Mouse (Mus musculus) limb, embryonic 13.5 days (tissue): ENCODE results near the gene Tyw3. TPM values are rescaled to one million over a fixed set of nuclear protein-coding genes. Genes with fewer than 3 reads are reported as not detected.
A peak's percentile ranks its signal among the peaks of the same experiment; 100 is the strongest.
"Not testable (repeated sequence)": the region's sequence is repeated elsewhere in the genome, so short reads cannot be mapped to it uniquely, and the experiment has no call there.

Source experiments
- ATAC-seq: fragments of 200-750 bp; cut with Nextera tagmentation; 2 replicates; pipeline ENCODE4 v1.8.0; 2017; ENCODE audit warnings: low read depth, moderate number of reproducible peaks, moderate TSS enrichment; ENCODE audit not compliant: low FRiP score
- H3K27ac ChIP-seq: fragments of 300-500 bp; sonication (generic); 2 replicates; pipeline ENCODE4 v1.5.1; 2015; ENCODE audit warnings: inconsistent platforms, mild to moderate bottlenecking, moderate library complexity
- H3K27me3 ChIP-seq: fragments of 300-500 bp; sonication (generic); 2 replicates; pipeline ENCODE4 v1.6.1; 2015; ENCODE audit warnings: mild to moderate bottlenecking, inconsistent platforms
- H3K36me3 ChIP-seq: fragments of 300-500 bp; sonication (generic); 2 replicates; pipeline ENCODE4 v1.6.1; 2015; ENCODE audit warnings: inconsistent platforms, mild to moderate bottlenecking, moderate library complexity
- H3K4me1 ChIP-seq: fragments of 300-500 bp; sonication (generic); 2 replicates; pipeline ENCODE4 v1.6.1; 2015; ENCODE audit warnings: inconsistent platforms
- H3K4me2 ChIP-seq: fragments of 300-500 bp; sonication (generic); replicated peaks from 2 replicates; pipeline ENCODE4 v1.6.1; 2015; ENCODE audit warnings: inconsistent platforms, mild to moderate bottlenecking, moderate library complexity
- H3K4me3 ChIP-seq: fragments of 300-500 bp; sonication (generic); 2 replicates; pipeline ENCODE4 v1.5.1; 2015; ENCODE audit warnings: moderate library complexity, mild to moderate bottlenecking, inconsistent platforms
- H3K9ac ChIP-seq: fragments of 300-500 bp; sonication (generic); 2 replicates; pipeline ENCODE4 v1.6.1; 2015; ENCODE audit warnings: mild to moderate bottlenecking, inconsistent platforms
- H3K9me3 ChIP-seq: fragments of 300-500 bp; sonication (generic); 2 replicates; pipeline ENCODE4 v1.6.1; 2016; ENCODE audit warnings: inconsistent platforms
- WGBS: fragments of 180-500 bp; shearing (Covaris S2); methylation state at CpG from one replicate; pipeline ENCODE4 v1.1.7; 2015; 5-methylcytosine and 5-hydroxymethylcytosine counted together
- polyA plus RNA-seq: library from polyadenylated mRNA; unstranded; fragments of >200 nt; fragmentation: Nextera tagmentation; extraction: Ambion mirVana; gene quantifications from 2 replicates; pipeline ENCODE4 v1.2.1, GENCODE M21; 2015

Gene Tyw3
- 15.9 and 21.8 TPM in 2 replicates for polyA plus RNA-seq

DNA sequence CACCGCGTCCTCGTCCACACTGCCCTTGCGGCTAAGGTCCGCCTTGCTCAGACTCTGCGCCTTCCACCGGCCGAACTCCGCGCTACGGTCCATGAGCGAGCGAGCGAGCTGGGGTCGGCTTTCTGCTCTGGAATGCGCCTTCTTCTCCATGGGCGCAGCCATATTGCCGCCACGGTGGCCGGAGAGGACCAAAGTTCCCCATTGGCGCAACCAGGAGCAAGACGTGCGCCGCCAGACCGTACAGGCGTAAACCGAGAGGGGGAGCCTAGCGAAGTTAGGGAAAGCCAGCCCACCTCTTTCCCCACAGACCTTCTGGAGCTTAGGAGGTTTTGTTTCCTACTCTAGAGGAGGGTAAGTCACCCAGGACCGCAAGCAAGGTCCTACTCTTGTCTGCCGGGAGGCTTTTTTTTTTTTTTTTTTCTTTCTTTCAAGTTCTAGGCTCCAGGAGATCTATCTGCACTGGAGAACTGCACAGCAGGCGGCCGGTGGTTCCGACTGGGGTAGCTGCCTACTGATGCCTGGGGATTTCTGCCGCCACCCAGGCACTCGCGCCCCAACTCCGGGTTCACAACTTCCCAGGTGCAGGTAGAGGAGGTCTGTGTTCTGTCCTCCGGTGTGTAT is at the start of gene Tyw3:
Tyw3 (minus strand) TSS at position 171 of the 621 bp plus-strand sequence.
- Histone ChIP-seq H3K4me3 (peak within 1 kb of the TSS; percentile 84), H3K4me1 (peaks cover 11% of the 10 kb centered on the region), H3K36me3 (peaks cover 24% of the 10 kb centered on the region), H3K27me3 (no peaks in the 10 kb centered on the region), H3K4me2 (peak within 1 kb of the TSS; percentile 73), H3K27ac (peak within 1 kb of the TSS; percentile 96), H3K9me3 (no peaks in the 10 kb centered on the region), H3K9ac (peak within 1 kb of the TSS; percentile 88)
- under 1% methylated on average over 38 of the region's 38 CpGs for WGBS
- ATAC-seq, result peak; percentile 96

DNA sequence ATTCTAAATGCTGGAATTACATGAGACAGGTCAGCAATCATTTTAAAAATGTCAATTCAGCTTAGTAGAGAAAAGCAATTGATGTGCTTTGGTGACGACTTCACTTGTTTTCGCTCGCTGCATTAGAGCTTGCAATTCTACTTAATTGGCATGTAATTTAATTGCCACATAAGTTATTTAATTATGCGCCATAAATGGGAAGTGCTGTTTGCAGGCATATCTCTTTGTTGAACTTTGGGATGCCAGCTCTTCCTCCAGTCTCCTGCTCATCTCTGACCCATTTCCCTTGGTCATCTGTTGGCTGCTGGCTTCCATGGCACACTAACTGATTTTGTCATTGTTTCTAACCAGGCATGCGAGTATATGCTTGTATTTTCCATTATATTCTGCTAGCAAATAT is 36.2 kb upstream of the Tyw3 start:
- Histone ChIP-seq H3K36me3 (no peaks in the 10 kb centered on the region), H3K9ac (no peak overlapping the region), H3K4me1 (no peaks in the 10 kb centered on the region), H3K27ac (no peak overlapping the region), H3K4me2 (no peak overlapping the region), H3K27me3 (no peaks in the 10 kb centered on the region), H3K4me3 (no peak overlapping the region), H3K9me3 (no peaks in the 10 kb centered on the region)
- WGBS, result 77% methylated on average over 5 of the region's 5 CpGs
- no peak for ATAC-seq

DNA sequence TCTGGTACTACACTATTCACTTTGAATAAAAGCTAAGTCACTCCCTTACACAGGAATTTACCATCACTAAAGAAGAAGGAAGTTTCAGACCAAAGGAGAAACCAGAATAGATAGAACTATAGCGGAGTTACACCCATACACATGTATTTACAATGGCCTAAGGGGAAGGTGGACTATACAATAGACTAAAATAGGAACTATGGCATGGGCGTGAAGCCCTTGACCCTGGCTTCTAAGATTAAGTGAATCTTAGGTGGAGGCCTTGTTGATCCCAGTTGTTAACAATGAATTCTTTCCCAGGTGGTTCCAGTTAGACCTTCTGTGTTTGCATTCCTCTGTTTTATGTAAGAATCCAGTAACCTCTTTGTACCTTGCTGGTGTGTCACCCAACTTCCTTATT is 34.4 kb upstream of the Tyw3 start:
- H3K4me1 ChIP-seq, H3K36me3 ChIP-seq, H3K27ac ChIP-seq, H3K4me2 ChIP-seq, ATAC-seq, H3K27me3 ChIP-seq, H3K9me3 ChIP-seq, H3K4me3 ChIP-seq, H3K9ac ChIP-seq: not testable (repeated sequence)
- WGBS, result 83% methylated on average over 2 of the region's 2 CpGs

DNA sequence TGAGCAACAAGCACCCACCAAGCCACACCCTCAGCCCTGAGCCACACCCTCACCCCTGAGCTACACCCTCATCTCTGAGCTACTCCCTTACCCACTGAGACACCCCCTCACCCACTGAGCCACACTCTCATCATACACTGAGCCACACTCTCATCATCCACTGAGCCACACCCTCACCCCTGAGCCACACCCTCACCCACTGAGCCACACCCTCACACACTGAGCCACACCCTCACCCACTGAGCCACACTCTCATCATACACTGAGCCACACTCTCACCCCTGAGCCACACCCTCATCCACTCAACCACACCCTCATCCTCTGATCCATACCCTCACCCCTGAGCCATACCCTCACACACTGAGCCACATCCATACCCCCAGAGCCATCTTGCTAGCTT is 31.4 kb upstream of the Tyw3 start:
- H3K27me3 ChIP-seq, result no peaks in the 10 kb centered on the region
- ATAC-seq, result peak; percentile 57
- no peaks in the 10 kb centered on the region for H3K9me3 ChIP-seq
- no peak overlapping the region for H3K9ac ChIP-seq
- H3K4me3 ChIP-seq, result no peak overlapping the region
- H3K4me1 ChIP-seq, result no peaks in the 10 kb centered on the region
- H3K36me3 ChIP-seq, result no peaks in the 10 kb centered on the region
- no peak overlapping the region for H3K27ac ChIP-seq
- H3K4me2 ChIP-seq, result no peak overlapping the region

DNA sequence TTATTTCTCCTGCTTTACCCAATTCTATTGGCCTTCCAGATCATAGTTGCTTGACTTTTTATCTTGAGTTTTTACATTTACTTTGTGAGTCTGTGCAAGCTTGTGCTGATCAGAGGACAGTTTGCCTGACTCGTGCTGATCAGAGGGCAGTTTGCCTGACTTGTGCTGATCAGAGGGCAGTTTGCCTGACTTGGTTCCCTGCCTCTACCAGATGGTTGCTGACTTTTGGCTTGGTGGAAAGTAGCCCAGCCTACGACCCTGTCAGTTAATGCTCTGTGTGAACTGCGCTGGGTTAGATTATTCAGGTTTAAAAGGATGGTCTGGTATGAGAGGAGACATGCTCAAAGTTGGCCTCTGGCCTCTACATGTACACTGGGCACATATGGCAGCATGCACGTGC is 19.2 kb upstream of the Tyw3 start:
- Histone ChIP-seq H3K4me2 (no peak overlapping the region), H3K27me3 (no peaks in the 10 kb centered on the region), H3K36me3 (peaks cover 38% of the 10 kb centered on the region), H3K4me1 (no peaks in the 10 kb centered on the region), H3K9ac (no peak overlapping the region), H3K9me3 (no peaks in the 10 kb centered on the region), H3K4me3 (no peak overlapping the region), H3K27ac (no peak overlapping the region)
- ATAC-seq, result no peak
- WGBS, result 86% methylated on average over 4 of the region's 4 CpGs

DNA sequence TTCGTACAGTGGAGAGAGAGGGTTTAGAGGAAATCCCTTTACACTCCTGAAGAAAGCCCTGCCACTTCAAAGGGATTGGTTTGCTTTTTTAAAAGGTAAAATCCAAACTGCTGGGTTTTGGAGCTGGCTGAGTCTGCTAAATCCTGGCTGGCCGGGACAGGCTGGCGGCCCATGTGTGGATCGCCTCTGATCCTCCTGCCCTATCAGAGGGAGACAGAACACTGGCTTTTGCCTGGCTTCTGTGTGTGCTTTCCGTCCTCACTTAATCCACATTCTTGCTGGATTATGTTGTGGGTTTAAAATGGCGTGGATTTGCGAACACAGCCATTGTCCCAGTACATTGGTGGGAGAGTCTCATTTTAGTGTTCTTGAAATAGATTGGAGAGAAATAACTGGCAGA is 18.4 kb upstream of the Tyw3 start:
- 84% methylated on average over 7 of the region's 7 CpGs for WGBS
- no peak overlapping the region for H3K4me3 ChIP-seq
- no peak overlapping the region for H3K4me2 ChIP-seq
- no peak for ATAC-seq
- H3K4me1 ChIP-seq, result no peaks in the 10 kb centered on the region
- H3K36me3 ChIP-seq, result peaks cover 40% of the 10 kb centered on the region
- H3K9me3 ChIP-seq, result no peaks in the 10 kb centered on the region
- H3K27ac ChIP-seq, result no peak overlapping the region
- H3K27me3 ChIP-seq, result no peaks in the 10 kb centered on the region
- H3K9ac ChIP-seq, result no peak overlapping the region

DNA sequence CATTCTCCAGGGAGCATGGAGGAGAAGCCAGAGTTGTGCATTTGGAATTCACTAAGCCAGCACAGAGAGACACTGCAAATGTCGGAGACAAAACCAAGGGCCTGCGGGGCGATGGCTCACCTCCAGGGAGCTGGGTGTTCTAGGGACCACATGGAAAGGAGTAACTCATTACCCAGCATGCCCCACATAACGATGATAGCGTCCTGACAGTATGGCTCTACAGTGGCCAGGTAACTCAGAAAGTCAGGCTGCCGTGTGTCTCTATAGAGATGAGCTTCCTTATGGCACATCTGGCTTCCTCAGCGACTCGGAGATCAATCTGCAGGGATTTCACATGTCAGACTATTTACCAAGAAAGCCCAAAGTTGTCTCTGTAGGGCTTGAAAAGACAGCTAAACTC is 17.9 kb upstream of the Tyw3 start:
- ATAC-seq, result no peak
- H3K27ac ChIP-seq, result no peak overlapping the region
- H3K4me1 ChIP-seq, result no peaks in the 10 kb centered on the region
- no peak overlapping the region for H3K4me2 ChIP-seq
- 88% methylated on average over 8 of the region's 8 CpGs for WGBS
- no peak overlapping the region for H3K4me3 ChIP-seq
- H3K27me3 ChIP-seq, result no peaks in the 10 kb centered on the region
- no peak overlapping the region for H3K9ac ChIP-seq
- H3K36me3 ChIP-seq, result peaks cover 40% of the 10 kb centered on the region
- no peaks in the 10 kb centered on the region for H3K9me3 ChIP-seq

DNA sequence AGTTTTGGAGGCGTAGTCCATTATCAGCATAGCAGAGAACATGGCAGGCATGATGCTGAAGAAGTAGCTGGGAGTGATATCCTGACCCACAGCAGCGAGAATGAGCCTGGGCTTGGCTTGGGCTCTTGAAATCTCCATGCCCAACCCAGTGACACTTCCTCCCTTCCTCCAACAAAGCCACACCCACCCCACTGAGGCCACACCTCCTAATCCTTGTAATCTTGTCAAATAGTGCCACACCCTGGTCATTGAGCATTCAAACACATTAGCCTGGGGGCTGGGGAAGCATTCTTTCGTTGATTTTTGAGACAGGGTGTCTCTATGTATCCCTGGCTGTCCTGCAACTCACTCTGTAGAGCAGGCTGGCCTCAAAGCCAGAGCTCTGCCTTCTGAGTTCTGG is 15.0 kb upstream of the Tyw3 start:
- Histone ChIP-seq H3K9ac (no peak overlapping the region), H3K4me2 (no peak overlapping the region), H3K27ac (no peak overlapping the region), H3K4me3 (no peak overlapping the region), H3K36me3 (peaks cover 48% of the 10 kb centered on the region), H3K9me3 (no peaks in the 10 kb centered on the region), H3K4me1 (no peaks in the 10 kb centered on the region), H3K27me3 (no peaks in the 10 kb centered on the region)
- WGBS, result 86% methylated on average over 3 of the region's 3 CpGs
- no peak for ATAC-seq

DNA sequence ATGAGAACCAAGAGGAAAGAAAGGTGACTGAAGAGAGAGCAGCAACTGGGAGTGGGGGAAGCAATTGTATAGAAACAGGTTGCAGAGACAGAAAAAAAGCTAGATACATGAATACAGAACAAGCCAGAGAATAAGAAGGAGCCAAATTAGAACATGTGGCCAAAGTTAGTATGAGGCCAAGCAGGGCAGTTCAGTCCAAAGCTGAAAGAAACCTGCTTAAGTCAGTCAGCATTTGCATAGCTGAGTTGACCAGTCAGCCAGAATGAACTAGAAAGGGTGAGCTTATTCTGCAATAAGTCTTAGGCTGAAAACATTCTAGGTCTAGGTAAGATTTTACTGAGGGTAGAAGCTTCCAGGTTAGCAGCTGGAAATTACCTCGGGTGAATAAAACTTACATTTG is 11.0 kb upstream of the Tyw3 start:
- ATAC-seq, result no peak
- no peaks in the 10 kb centered on the region for H3K27me3 ChIP-seq
- no peak overlapping the region for H3K27ac ChIP-seq
- H3K9me3 ChIP-seq, result no peaks in the 10 kb centered on the region
- no peak overlapping the region for H3K9ac ChIP-seq
- no peak overlapping the region for H3K4me2 ChIP-seq
- no peaks in the 10 kb centered on the region for H3K4me1 ChIP-seq
- peaks cover 44% of the 10 kb centered on the region for H3K36me3 ChIP-seq
- no peak overlapping the region for H3K4me3 ChIP-seq
- 79% methylated on average over 1 of the region's 1 CpGs for WGBS

DNA sequence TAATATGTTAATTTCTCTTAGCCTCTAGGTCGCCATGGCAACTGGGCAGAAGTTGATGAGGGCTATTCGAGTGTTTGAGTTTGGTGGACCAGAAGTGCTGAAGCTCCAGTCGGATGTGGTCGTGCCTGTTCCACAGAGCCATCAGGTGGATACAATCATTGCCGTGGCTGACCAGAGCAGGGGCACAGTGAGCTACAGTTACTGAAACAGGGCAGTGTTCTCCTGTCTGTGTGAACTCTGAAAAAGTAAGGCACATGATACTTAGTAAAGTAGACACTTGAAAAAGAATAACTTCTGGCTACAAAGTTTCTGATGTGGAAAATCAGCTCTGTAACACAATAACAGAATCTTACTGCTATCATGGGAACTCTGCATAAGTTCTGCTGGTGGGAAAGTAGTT is 8.0 kb upstream of the Tyw3 start:
- Histone ChIP-seq H3K9ac (no peak overlapping the region), H3K27me3 (no peaks in the 10 kb centered on the region), H3K4me1 (no peaks in the 10 kb centered on the region), H3K4me3 (no peak overlapping the region), H3K36me3 (peaks cover 25% of the 10 kb centered on the region), H3K4me2 (no peak overlapping the region), H3K27ac (no peak overlapping the region), H3K9me3 (no peaks in the 10 kb centered on the region)
- no peak for ATAC-seq
- 80% methylated on average over 5 of the region's 5 CpGs for WGBS

DNA sequence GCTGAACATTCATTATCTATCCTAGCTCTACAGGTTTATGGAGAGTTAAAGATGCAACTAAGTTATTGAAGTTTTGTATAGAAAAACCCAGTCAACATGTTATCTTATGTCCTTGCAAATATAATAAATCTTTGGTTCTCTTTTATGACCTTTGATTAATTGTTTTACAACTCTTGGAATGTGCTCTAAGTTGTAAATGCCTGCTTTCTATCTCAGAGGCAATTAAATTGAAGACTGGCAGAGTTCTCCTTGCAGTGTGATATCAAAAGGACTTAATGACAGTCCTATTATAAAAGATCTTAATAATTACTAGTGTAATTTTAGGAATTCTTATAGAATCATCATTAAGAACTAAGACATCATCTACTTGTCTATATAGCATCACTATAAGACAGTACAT is 5.2 kb upstream of the Tyw3 start:
- H3K36me3 ChIP-seq, result peaks cover 16% of the 10 kb centered on the region
- no peak overlapping the region for H3K27ac ChIP-seq
- no peak overlapping the region for H3K4me3 ChIP-seq
- no peaks in the 10 kb centered on the region for H3K27me3 ChIP-seq
- no peak overlapping the region for H3K4me2 ChIP-seq
- no peaks in the 10 kb centered on the region for H3K9me3 ChIP-seq
- H3K4me1 ChIP-seq, result peaks cover 7% of the 10 kb centered on the region
- no peak for ATAC-seq
- H3K9ac ChIP-seq, result no peak overlapping the region

DNA sequence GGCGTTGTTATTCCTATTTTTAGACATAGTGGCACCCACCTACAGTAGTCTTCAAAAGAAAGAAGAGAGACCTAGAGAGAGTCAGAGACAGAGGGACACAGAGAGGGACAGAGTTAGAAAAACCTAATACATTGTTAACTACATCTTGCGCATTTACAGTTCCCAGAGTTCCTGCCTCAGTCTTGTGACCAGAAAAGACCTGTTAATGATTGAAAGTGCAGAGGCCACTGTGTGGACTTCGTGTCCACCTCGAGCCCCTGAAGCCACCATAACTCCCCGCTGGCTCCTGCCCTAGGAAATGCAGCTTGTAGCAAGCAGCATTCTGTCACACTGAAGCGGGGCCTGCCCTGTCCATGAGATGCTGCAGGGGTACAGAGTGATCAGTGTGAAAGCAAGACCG is 657 bp upstream of the Tyw3 start:
- Histone ChIP-seq H3K9ac (peak overlapping the region; percentile 88), H3K4me3 (peak overlapping the region; percentile 84), H3K36me3 (peaks cover 19% of the 10 kb centered on the region), H3K9me3 (no peaks in the 10 kb centered on the region), H3K4me2 (peak overlapping the region; percentile 73), H3K4me1 (peaks cover 11% of the 10 kb centered on the region), H3K27ac (peak overlapping the region; percentile 96; the same call in 1 of the 2 replicates), H3K27me3 (no peaks in the 10 kb centered on the region)
- 36% methylated on average over 7 of the region's 7 CpGs for WGBS
- ATAC-seq, result no peak

DNA sequence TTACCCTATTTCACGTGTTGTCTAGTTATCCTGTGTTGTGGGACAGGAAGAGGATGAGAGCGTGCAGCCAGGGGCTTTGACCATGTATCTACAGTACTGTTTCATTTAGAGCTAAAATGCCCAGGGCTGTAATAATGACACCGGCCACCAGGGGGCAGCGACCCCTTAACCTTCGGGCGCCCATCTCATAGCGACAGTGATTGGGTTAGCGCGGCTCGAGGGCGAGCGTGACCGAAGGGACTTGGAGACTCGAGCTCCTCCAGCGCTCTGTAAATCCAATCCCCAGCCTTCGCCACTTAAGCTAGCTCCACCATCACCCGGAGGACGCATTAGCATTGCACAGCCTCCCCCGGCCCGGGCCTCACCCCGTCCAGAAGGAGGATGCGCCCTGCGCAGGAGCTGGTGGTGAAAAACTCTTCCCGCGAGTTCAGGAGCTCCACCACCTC is 393 bp downstream of the Tyw3 start, which contains the start of gene Cryz:
Cryz (plus strand) TSS at position 224 of the 446 bp plus-strand sequence.
- Histone ChIP-seq H3K4me1 (peaks cover 11% of the 10 kb centered on the region), H3K4me3 (peak within 1 kb of the TSS; percentile 84), H3K36me3 (peaks cover 29% of the 10 kb centered on the region), H3K27me3 (no peaks in the 10 kb centered on the region), H3K4me2 (peak within 1 kb of the TSS; percentile 73), H3K9me3 (no peaks in the 10 kb centered on the region), H3K27ac (peak within 1 kb of the TSS; percentile 96), H3K9ac (peak within 1 kb of the TSS; percentile 88)
- ATAC-seq, result peak; percentile 85
- WGBS, result 0% methylated on average over 25 of the region's 25 CpGs
